Mouse (Mus musculus) olfactory bulb, adult 2 months (tissue): ENCODE data around the gene Lgals1.

Source experiments
- CTCF ChIP-seq: fragments of 200-500 bp; IDR thresholded peaks from 2 replicates; pipeline ENCODE4 v1.5.1; 2012; ENCODE audit warnings: low read depth, mild to moderate bottlenecking, low read length, moderate library complexity; ENCODE audit not compliant: insufficient read depth
- POLR2A ChIP-seq: fragments of 200-500 bp; IDR thresholded peaks from 2 replicates; pipeline ENCODE4 v1.6.1; 2012; ENCODE audit warnings: mild to moderate bottlenecking, low read depth, low read length, moderate library complexity; ENCODE audit not compliant: insufficient read depth

- no peak for TF ChIP-seq CTCF
- no peak for TF ChIP-seq POLR2A
Observed at GRCm38 (mm10) chr15:78914823-78915659, 11.5 kb upstream of the Lgals1 start.
